Mouse (Mus musculus): Measurements from ENCODE around the gene Clint1.

The Clint1 gene

GRCm38 (mm10) chr11:45851516-45852123, at the start of gene Clint1:
Gene Clint1 (plus strand): TSS chr11:45852051.
- peak; percentile 51 for DNase-seq (ENCODE audit: low read depth, low spot score)

- DNase-seq (ENCODE audit: low read depth, low spot score) = no peak
Observed at GRCm38 (mm10) chr11:45804068-45804467, 47.8 kb upstream of the Clint1 start.

- DNase-seq (ENCODE audit: low read depth, low spot score) = peak; percentile 32
Observed at GRCm38 (mm10) chr11:45805312-45805772, 46.5 kb upstream of the Clint1 start.

GRCm38 (mm10) chr11:45805810-45806209, 46.0 kb upstream of the Clint1 start:
- DNase-seq (ENCODE audit: low read depth, low spot score) = no peak

GRCm38 (mm10) chr11:45806264-45806663, 45.6 kb upstream of the Clint1 start:
- DNase-seq (ENCODE audit: low read depth, low spot score) = no peak

- DNase-seq (ENCODE audit: low read depth, low spot score) = no peak
Observed at GRCm38 (mm10) chr11:45806809-45807208, 45.0 kb upstream of the Clint1 start.

GRCm38 (mm10) chr11:45807820-45808219, 44.0 kb upstream of the Clint1 start:
- peak; percentile 33 for DNase-seq (ENCODE audit: low read depth, low spot score)

- no peak for DNase-seq (ENCODE audit: low read depth, low spot score)
Observed at GRCm38 (mm10) chr11:45809424-45809823, 42.4 kb upstream of the Clint1 start.

GRCm38 (mm10) chr11:45810056-45810455, 41.8 kb upstream of the Clint1 start:
- DNase-seq (ENCODE audit: low read depth, low spot score) = no peak

- DNase-seq (ENCODE audit: low read depth, low spot score) = no peak
Observed at GRCm38 (mm10) chr11:45810805-45811204, 41.0 kb upstream of the Clint1 start.

- no peak for DNase-seq (ENCODE audit: low read depth, low spot score)
Observed at GRCm38 (mm10) chr11:45815603-45816002, 36.2 kb upstream of the Clint1 start.

GRCm38 (mm10) chr11:45816712-45817111, 35.1 kb upstream of the Clint1 start:
- no peak for DNase-seq (ENCODE audit: low read depth, low spot score)

GRCm38 (mm10) chr11:45817996-45818395, 33.9 kb upstream of the Clint1 start:
- DNase-seq (ENCODE audit: low read depth, low spot score) = peak; percentile 47

GRCm38 (mm10) chr11:45820930-45821329, 30.9 kb upstream of the Clint1 start:
- DNase-seq (ENCODE audit: low read depth, low spot score) = no peak

- no peak for DNase-seq (ENCODE audit: low read depth, low spot score)
Observed at GRCm38 (mm10) chr11:45830112-45830511, 21.7 kb upstream of the Clint1 start.

- peak; percentile 40 for DNase-seq (ENCODE audit: low read depth, low spot score)
Observed at GRCm38 (mm10) chr11:45830743-45831310, 21.0 kb upstream of the Clint1 start.

GRCm38 (mm10) chr11:45831476-45832143, 20.2 kb upstream of the Clint1 start:
- peak; percentile 66 for DNase-seq (ENCODE audit: low read depth, low spot score)

- DNase-seq (ENCODE audit: low read depth, low spot score) = no peak
Observed at GRCm38 (mm10) chr11:45835625-45836255, 16.1 kb upstream of the Clint1 start.

GRCm38 (mm10) chr11:45837257-45837817, 14.5 kb upstream of the Clint1 start:
- no peak for DNase-seq (ENCODE audit: low read depth, low spot score)

GRCm38 (mm10) chr11:45838450-45838849, 13.4 kb upstream of the Clint1 start:
- DNase-seq (ENCODE audit: low read depth, low spot score) = no peak

- no peak for DNase-seq (ENCODE audit: low read depth, low spot score)
Observed at GRCm38 (mm10) chr11:45840332-45840731, 11.5 kb upstream of the Clint1 start.

GRCm38 (mm10) chr11:45846008-45846407, 5.8 kb upstream of the Clint1 start:
- DNase-seq (ENCODE audit: low read depth, low spot score) = no peak

Measured in skeletal muscle tissue, adult 2 months (tissue).